Mouse (Mus musculus): ENCODE data around the gene Phf13. TPM values are rescaled to one million over a fixed set of nuclear protein-coding genes. Genes with fewer than 3 reads are reported as not detected.
"Not testable (repeated sequence)": the region's sequence is repeated elsewhere in the genome, so short reads cannot be mapped to it uniquely, and the experiment has no call there.

Phf13 gene
- polyA plus RNA-seq (2015; fragmentation: Nextera tagmentation; extraction: Ambion mirVana): 38.0 and 38.1 TPM in 2 replicates

DNA sequence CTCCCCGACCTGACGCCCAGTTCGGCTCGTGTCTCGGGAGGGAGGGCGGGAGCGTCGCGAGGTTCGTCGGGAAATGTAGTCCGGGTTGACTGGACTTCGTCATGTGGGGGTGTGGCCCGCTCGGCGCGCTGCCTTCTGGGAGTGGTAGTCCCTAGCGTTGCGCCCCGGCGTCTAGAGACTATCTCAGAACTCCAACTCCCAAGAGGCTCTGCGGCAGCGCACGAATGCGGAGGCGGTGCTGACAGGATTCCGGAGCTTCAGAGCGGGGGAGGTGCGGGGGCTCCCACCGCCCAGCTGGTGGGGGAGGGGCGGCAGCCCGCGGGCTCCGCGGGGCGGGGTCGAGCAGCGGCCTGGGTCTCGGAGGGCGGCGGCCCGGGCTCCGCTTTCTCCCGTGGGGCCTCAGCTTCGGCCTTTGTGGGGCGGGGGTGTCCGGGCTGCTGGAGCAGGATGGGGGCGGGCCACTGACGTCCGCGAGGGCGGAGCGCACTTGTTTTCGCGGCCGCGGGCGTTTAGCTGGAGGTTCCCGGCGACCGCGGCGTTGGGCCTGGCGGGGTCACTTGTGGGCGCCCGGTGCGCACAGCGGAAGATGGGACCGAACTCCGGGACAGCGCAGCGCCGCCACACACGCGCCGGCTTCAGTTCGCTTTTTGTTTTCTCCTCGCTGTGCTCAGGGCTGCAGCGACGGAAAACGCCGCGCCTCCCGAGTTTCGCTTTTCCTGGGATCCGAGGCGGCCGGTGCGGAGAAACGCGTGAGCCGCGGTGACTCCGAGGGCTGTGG lies at the start of gene Phf13:
Gene Phf13, minus strand, starts transcription at position 86 of the 778 bp plus-strand sequence.
- ATAC-seq (ENCODE audit: insufficient number of reproducible peaks, insufficient read depth, low FRiP score, low TSS enrichment, low read depth): peak; percentile 94
- H3K9ac ChIP-seq: peak within 1 kb of the TSS; percentile 97
- peak within 1 kb of the TSS; percentile 83 for H3K4me2 ChIP-seq
- peaks cover 14% of the 10 kb centered on the region for H3K36me3 ChIP-seq
- H3K9me3 ChIP-seq: no peaks in the 10 kb centered on the region
- H3K4me1 ChIP-seq: peaks cover 23% of the 10 kb centered on the region
- peak within 1 kb of the TSS; percentile 98 for H3K4me3 ChIP-seq
- WGBS: under 1% methylated on average over 94 of the region's 94 CpGs
- H3K27ac ChIP-seq: peak within 1 kb of the TSS; percentile 91
- no peaks in the 10 kb centered on the region for H3K27me3 ChIP-seq

DNA sequence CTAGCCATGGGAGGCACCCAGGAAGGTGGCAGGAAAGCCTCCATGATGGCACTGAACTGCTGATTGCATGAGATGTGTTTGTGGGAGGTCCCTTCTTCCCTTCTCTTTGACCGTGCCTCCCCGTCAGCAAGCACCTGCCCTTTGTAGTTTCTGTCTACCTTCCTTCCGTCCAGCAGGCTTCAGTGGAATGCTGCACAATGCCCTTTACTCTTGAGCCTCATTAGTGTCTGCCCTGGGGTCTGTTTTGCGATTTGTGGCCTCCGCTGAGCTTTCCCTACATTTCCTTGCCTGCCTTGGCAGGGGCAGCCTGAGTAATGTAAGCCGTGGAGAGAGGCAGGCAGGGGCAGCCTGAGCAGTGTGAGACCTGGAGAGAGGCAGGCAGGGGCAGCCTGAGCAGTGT lies 48.6 kb upstream of the Phf13 start:
- no peak overlapping the region for H3K4me3 ChIP-seq
- H3K27ac ChIP-seq: no peak overlapping the region
- no peaks in the 10 kb centered on the region for H3K9me3 ChIP-seq
- ATAC-seq (ENCODE audit: insufficient number of reproducible peaks, insufficient read depth, low FRiP score, low TSS enrichment, low read depth): no peak
- H3K4me1 ChIP-seq: peaks cover 9% of the 10 kb centered on the region
- H3K27me3 ChIP-seq: no peaks in the 10 kb centered on the region
- H3K4me2 ChIP-seq: no peak overlapping the region
- no peak overlapping the region for H3K9ac ChIP-seq
- peaks cover 84% of the 10 kb centered on the region for H3K36me3 ChIP-seq
- WGBS: 70% methylated on average over 6 of the region's 6 CpGs

GRCm38 (mm10) chr4:152043171-152043570 lies 47.1 kb upstream of the Phf13 start:
- Histone ChIP-seq H3K4me2 (no peak overlapping the region), H3K27ac (no peak overlapping the region), H3K4me3 (no peak overlapping the region), H3K4me1 (peaks cover 16% of the 10 kb centered on the region), H3K9me3 (no peaks in the 10 kb centered on the region), H3K9ac (no peak overlapping the region), H3K27me3 (no peaks in the 10 kb centered on the region), H3K36me3 (peaks cover 72% of the 10 kb centered on the region)
- no peak for ATAC-seq (ENCODE audit: insufficient number of reproducible peaks, insufficient read depth, low FRiP score, low TSS enrichment, low read depth)
- WGBS: 93% methylated on average over 3 of the region's 3 CpGs

GRCm38 (mm10) chr4:152041924-152042641 lies 46.0 kb upstream of the Phf13 start:
- no peak for ATAC-seq (ENCODE audit: insufficient number of reproducible peaks, insufficient read depth, low FRiP score, low TSS enrichment, low read depth)
- Histone ChIP-seq H3K4me2 (no peak overlapping the region), H3K27me3 (no peaks in the 10 kb centered on the region), H3K9ac (no peak overlapping the region), H3K9me3 (no peaks in the 10 kb centered on the region), H3K36me3 (peaks cover 61% of the 10 kb centered on the region), H3K4me1 (peaks cover 16% of the 10 kb centered on the region), H3K27ac (no peak overlapping the region), H3K4me3 (no peak overlapping the region)
- WGBS: 96% methylated on average over 22 of the region's 22 CpGs

GRCm38 (mm10) chr4:152039831-152040310 lies 43.8 kb upstream of the Phf13 start:
- Histone ChIP-seq H3K4me2 (peak overlapping the region; percentile 97), H3K9ac (peak overlapping the region; percentile 95), H3K4me3 (peak overlapping the region; percentile 100), H3K4me1 (peaks cover 16% of the 10 kb centered on the region), H3K27ac (no peak overlapping the region), H3K27me3 (no peaks in the 10 kb centered on the region), H3K36me3 (peaks cover 40% of the 10 kb centered on the region), H3K9me3 (no peaks in the 10 kb centered on the region)
- WGBS: 3% methylated on average over 25 of the region's 25 CpGs
- no peak for ATAC-seq (ENCODE audit: insufficient number of reproducible peaks, insufficient read depth, low FRiP score, low TSS enrichment, low read depth)

DNA sequence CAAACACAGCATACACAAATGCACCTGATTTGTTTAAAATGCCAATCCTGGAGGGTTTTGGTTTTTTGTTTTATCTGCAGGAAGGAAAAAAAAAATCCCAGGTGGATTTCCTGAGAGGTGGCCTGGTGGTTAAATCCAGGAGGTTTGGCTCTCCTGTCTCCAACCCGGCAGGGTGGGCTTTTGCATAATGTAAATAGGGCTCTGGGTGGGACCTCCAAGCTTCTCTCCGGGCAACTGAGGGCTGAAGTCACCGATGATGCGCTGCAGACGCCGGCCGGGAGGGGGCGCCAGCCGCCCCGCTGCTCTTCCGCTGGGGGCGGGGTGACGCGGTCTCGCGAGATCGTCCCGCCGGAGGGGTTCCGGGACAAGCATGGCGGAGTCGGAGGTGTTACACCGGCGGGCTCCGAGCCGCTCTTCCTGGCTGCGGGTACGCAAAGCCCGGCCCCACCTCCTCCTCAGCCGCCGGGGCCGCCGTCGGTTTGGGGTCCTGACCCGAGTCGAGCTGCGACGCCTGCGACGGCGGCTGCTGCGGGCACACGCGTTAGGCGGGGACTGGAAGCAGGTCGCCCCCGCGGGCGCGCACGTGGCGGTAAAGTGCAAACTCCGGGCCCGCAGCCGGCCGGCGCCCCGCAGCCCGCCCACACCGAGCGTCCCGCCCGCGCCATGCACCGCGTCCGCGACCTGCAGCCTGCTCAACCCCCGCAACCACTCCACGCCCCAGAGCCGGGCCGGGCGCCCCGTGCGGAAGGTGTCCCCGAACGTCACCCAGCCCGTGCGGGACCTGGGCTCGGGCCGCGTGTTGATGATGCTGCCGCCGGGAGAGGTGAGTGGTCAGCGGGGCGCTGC lies 43.1 kb upstream of the Phf13 start, which contains the start of gene Nol9:
Gene Nol9, plus strand, starts transcription at position 337 of the 846 bp plus-strand sequence.
- H3K27ac ChIP-seq: 0 out of 2 replicates have a peak within 1 kb of the TSS, but pooled peaks have one; percentile 3
- H3K27me3 ChIP-seq: no peaks in the 10 kb centered on the region
- peaks cover 16% of the 10 kb centered on the region for H3K4me1 ChIP-seq
- peak within 1 kb of the TSS; percentile 97 for H3K4me2 ChIP-seq
- peak; percentile 77; the same call in 1 of the 2 replicates for ATAC-seq (ENCODE audit: insufficient number of reproducible peaks, insufficient read depth, low FRiP score, low TSS enrichment, low read depth)
- WGBS: under 1% methylated on average over 86 of the region's 86 CpGs
- H3K9ac ChIP-seq: peak within 1 kb of the TSS; percentile 95
- no peaks in the 10 kb centered on the region for H3K9me3 ChIP-seq
- H3K36me3 ChIP-seq: peaks cover 34% of the 10 kb centered on the region
- H3K4me3 ChIP-seq: peak within 1 kb of the TSS; percentile 100

DNA sequence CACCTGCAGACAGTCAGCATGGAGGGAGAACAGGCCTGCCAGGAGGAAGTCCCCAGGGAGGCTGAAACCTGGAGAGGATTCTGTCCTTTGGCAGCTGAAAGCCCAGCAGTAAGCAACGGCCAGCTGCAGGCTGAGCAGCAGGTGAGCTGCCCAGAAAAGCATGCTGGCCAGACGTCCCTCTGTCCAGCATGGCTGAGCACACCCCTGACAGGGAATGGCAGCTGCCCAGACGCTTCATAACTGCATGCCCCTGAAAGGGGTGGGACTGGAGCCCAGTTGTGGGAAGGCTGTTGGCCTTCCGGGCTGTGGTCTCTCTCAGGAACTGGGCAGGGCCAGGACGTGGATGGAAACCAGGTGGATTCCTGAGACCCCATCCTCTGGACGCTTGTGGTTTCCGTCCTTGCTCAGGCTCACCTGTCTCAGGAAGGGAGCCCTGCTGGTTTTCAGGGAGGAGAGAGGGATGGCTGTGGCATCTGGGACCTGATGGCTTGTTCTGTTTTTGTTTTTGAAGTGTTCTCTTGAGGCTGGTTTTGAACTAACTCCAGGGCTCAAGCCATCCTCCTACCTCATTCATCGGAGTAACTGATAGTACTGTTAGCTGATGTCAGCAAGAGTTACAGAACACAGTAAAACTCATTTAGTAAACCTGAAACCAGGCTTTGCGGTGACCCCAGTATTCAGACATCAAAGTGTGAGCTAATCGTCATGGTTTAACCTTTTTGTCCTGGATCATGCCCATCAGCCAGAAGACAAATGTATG lies 42.3 kb upstream of the Phf13 start, which contains the start of gene Tas1r1:
Gene Tas1r1, minus strand, starts transcription at position 344 of the 760 bp plus-strand sequence.
- peak within 1 kb of the TSS; percentile 100 for H3K4me3 ChIP-seq
- H3K36me3 ChIP-seq: peaks cover 26% of the 10 kb centered on the region
- H3K9me3 ChIP-seq: no peaks in the 10 kb centered on the region
- H3K27me3 ChIP-seq: no peaks in the 10 kb centered on the region
- peak within 1 kb of the TSS; percentile 97 for H3K4me2 ChIP-seq
- peak within 1 kb of the TSS; percentile 95 for H3K9ac ChIP-seq
- ATAC-seq (ENCODE audit: insufficient number of reproducible peaks, insufficient read depth, low FRiP score, low TSS enrichment, low read depth): no peak
- 0 out of 2 replicates have a peak within 1 kb of the TSS, but pooled peaks have one; percentile 3 for H3K27ac ChIP-seq
- peaks cover 16% of the 10 kb centered on the region for H3K4me1 ChIP-seq
- 42% methylated on average over 10 of the region's 10 CpGs for WGBS

- WGBS: 89% methylated on average over 6 of the region's 6 CpGs
- not testable (repeated sequence) for H3K4me3 ChIP-seq; H3K27ac ChIP-seq; H3K27me3 ChIP-seq; H3K4me2 ChIP-seq; H3K36me3 ChIP-seq; ATAC-seq (ENCODE audit: insufficient number of reproducible peaks, insufficient read depth, low FRiP score, low TSS enrichment, low read depth); H3K9me3 ChIP-seq; H3K9ac ChIP-seq
- H3K4me1 ChIP-seq: peaks cover 16% of the 10 kb centered on the region
These were observed 40.4 kb upstream of the Phf13 start for GRCm38 (mm10) chr4:152036464-152036863.

GRCm38 (mm10) chr4:152032922-152033321 lies 36.9 kb upstream of the Phf13 start:
- 91% methylated on average over 13 of the region's 13 CpGs for WGBS
- no peaks in the 10 kb centered on the region for H3K9me3 ChIP-seq
- no peak overlapping the region for H3K27ac ChIP-seq
- no peak overlapping the region for H3K4me3 ChIP-seq
- H3K36me3 ChIP-seq: no peaks in the 10 kb centered on the region
- H3K27me3 ChIP-seq: 0 out of 2 replicates have a peak, but pooled peaks cover 9% of the 10 kb centered on the region
- H3K9ac ChIP-seq: no peak overlapping the region
- H3K4me2 ChIP-seq: no peak overlapping the region
- ATAC-seq (ENCODE audit: insufficient number of reproducible peaks, insufficient read depth, low FRiP score, low TSS enrichment, low read depth): no peak
- H3K4me1 ChIP-seq: peaks cover 19% of the 10 kb centered on the region

GRCm38 (mm10) chr4:152029997-152030396 lies 33.9 kb upstream of the Phf13 start:
- H3K9ac ChIP-seq: peak overlapping the region; percentile 16; the same call in 1 of the 2 replicates
- 55% methylated on average over 4 of the region's 4 CpGs for WGBS
- peaks cover 40% of the 10 kb centered on the region for H3K4me1 ChIP-seq
- peaks cover 9% of the 10 kb centered on the region for H3K36me3 ChIP-seq
- ATAC-seq (ENCODE audit: insufficient number of reproducible peaks, insufficient read depth, low FRiP score, low TSS enrichment, low read depth): no peak
- no peak overlapping the region for H3K4me2 ChIP-seq
- H3K4me3 ChIP-seq: no peak overlapping the region
- 0 out of 2 replicates have a peak, but pooled peaks cover 9% of the 10 kb centered on the region for H3K27me3 ChIP-seq
- H3K9me3 ChIP-seq: no peaks in the 10 kb centered on the region
- H3K27ac ChIP-seq: peak overlapping the region; percentile 24; the same call in 1 of the 2 replicates

All from embryonic facial prominence, embryonic 13.5 days (tissue).